ENCODE assay signal across 9 mouse cellular contexts in genomic region chr2:101600703-101601102, GRCm38 (mm10). TPM values are rescaled to one million over a fixed set of nuclear protein-coding genes. Genes with fewer than 3 reads are reported as not detected.
DNase-seq lines count a peak whose midpoint lies in the region; ATAC-seq and TF ChIP-seq lines count a peak whose summit lies in the region.
"Had no signal": no experiment of that assay in that cellular context is flagged by ENCODE, and none has a peak within 500 bp of the region (broad histone marks: within the 10 kb centered on the region; RNA-seq: fewer than 3 reads in every experiment).

No protein-coding gene starts in this region.

- no peaks in the 10 kb centered on the region for H3K27me3 ChIP-seq in lung, postnatal 0 days (replicated peaks; ENCODE audit: insufficient read depth, low read length)
- H3K27me3 ChIP-seq in hindbrain, embryonic 15.5 days, result no peaks in the 10 kb centered on the region
- H3K27me3 ChIP-seq in limb, embryonic 10.5 days (ENCODE audit: low read depth, poor library complexity, severe bottlenecking), result no peaks in the 10 kb centered on the region
- H3K27me3 ChIP-seq: heart, embryonic 15.5 days had no signal

- no peak for TF ChIP-seq EP300 in lung, postnatal 0 days (IDR thresholded peaks at IDR 0.05)

- no peaks in the 10 kb centered on the region for H3K4me1 ChIP-seq in lung, postnatal 0 days (ENCODE audit: insufficient read depth, low read depth, low read length)
- peaks cover 25% of the 10 kb centered on the region for H3K4me1 ChIP-seq in hindbrain, embryonic 15.5 days (replicated peaks)
- H3K4me1 ChIP-seq in limb, embryonic 10.5 days, result peaks cover 11% of the 10 kb centered on the region

- H3K9me3 ChIP-seq in lung, postnatal 0 days (ENCODE audit: low read length), result no peaks in the 10 kb centered on the region
- H3K9me3 ChIP-seq in hindbrain, embryonic 15.5 days, result no peaks in the 10 kb centered on the region
- H3K9me3 ChIP-seq in limb, embryonic 10.5 days (replicated peaks), result no peaks in the 10 kb centered on the region
- H3K9me3 ChIP-seq: heart, embryonic 15.5 days had no signal

- no peak overlapping the region for H3K27ac ChIP-seq in lung, postnatal 0 days (ENCODE audit: low read length)
- H3K27ac ChIP-seq in hindbrain, embryonic 15.5 days (replicated peaks), result 0 out of 2 replicates have a peak overlapping the region, but pooled peaks have one; percentile 10
- peak overlapping the region; percentile 75; the same call in 1 of the 2 replicates for H3K27ac ChIP-seq in limb, embryonic 10.5 days

- H3K36me3 ChIP-seq in lung, postnatal 0 days (ENCODE audit: insufficient read depth, low read length), result no peaks in the 10 kb centered on the region
- H3K36me3 ChIP-seq in hindbrain, embryonic 15.5 days, result no peaks in the 10 kb centered on the region
- H3K36me3 ChIP-seq in limb, embryonic 10.5 days, result no peaks in the 10 kb centered on the region
- H3K36me3 ChIP-seq: heart, embryonic 15.5 days had no signal

- no peak overlapping the region for H3K4me3 ChIP-seq in lung, postnatal 0 days (ENCODE audit: low read depth, low read length)
- H3K4me3 ChIP-seq in hindbrain, embryonic 15.5 days, result no peak overlapping the region
- no peak overlapping the region for H3K4me3 ChIP-seq in limb, embryonic 10.5 days
- H3K4me3 ChIP-seq: heart, embryonic 15.5 days had no signal

- ATAC-seq in lung, postnatal 0 days, result no peak
- ATAC-seq in hindbrain, embryonic 15.5 days (ENCODE audit: low FRiP score, low read depth), result 0 out of 2 replicates have a peak, but pooled peaks have one; percentile 67

- no peak for TF ChIP-seq CTCF in lung, postnatal 0 days (IDR thresholded peaks at IDR 0.05)

- H3K9ac ChIP-seq in lung, postnatal 0 days (replicated peaks; ENCODE audit: low read depth), result no peak overlapping the region
- no peak overlapping the region for H3K9ac ChIP-seq in hindbrain, embryonic 15.5 days
- H3K9ac ChIP-seq: heart, embryonic 15.5 days had no signal

- no peak overlapping the region for H3K4me2 ChIP-seq in lung, postnatal 0 days (replicated peaks; ENCODE audit: low read depth, low read length)
- H3K4me2 ChIP-seq in hindbrain, embryonic 15.5 days, result no peak overlapping the region
- H3K4me2 ChIP-seq: heart, embryonic 15.5 days had no signal

- WGBS in lung, postnatal 0 days, result 39% methylated on average over 8 of the region's 8 CpGs
- 23% methylated on average over 8 of the region's 8 CpGs for WGBS in hindbrain, embryonic 15.5 days
- WGBS in limb, embryonic 10.5 days, result 72% methylated on average over 8 of the region's 8 CpGs

- peak; percentile 15 for DNase-seq in lung, postnatal 36 days
- no peak for DNase-seq in lung, postnatal 0 days (ENCODE audit: low spot score)
- peak; percentile 77 for DNase-seq in cerebellum, adult 9-10 months
- peak; percentile 53 for DNase-seq in fibroblast of lung, adult 2 months (ENCODE audit: low read depth)
- DNase-seq in limb, embryonic 10.5 days (ENCODE audit: low spot score), result no peak
- peak; percentile 39 for DNase-seq in telencephalon, adult 2 months (ENCODE audit: low read depth, low spot score)
- DNase-seq in liver, result no peak

RNA-seq across cellular contexts. Expression of gene Rag2, which starts 23.8 kb away (rescaled TPM):
- polyA plus RNA-seq in lung, postnatal 0 days (2015; fragmentation: Nextera tagmentation; extraction: Ambion mirVana), result 0.04 TPM in 1 of 2 replicates, not detected in the other
- polyA plus RNA-seq in hindbrain, embryonic 15.5 days (2015; fragmentation: Nextera tagmentation; extraction: Ambion mirVana), result not detected in 2 replicates
- polyA plus RNA-seq in limb, embryonic 10.5 days (2016; fragmentation: Nextera tagmentation; extraction: Ambion mirVana), result not detected in 2 replicates

RNA-seq across cellular contexts. Expression of gene Rag1, which starts 48.6 kb away (rescaled TPM):
- polyA plus RNA-seq in lung, postnatal 0 days (2015; fragmentation: Nextera tagmentation; extraction: Ambion mirVana), result 0.05 and 0.06 TPM in 2 replicates
- polyA plus RNA-seq in hindbrain, embryonic 15.5 days (2015; fragmentation: Nextera tagmentation; extraction: Ambion mirVana), result 0.12 TPM in 2 replicates
- polyA plus RNA-seq in limb, embryonic 10.5 days (2016; fragmentation: Nextera tagmentation; extraction: Ambion mirVana), result 0.08 and 0.58 TPM in 2 replicates

RNA-seq across cellular contexts. Expression of gene B230118H07Rik, which starts 48.6 kb away (rescaled TPM):
- 31.3 and 34.6 TPM in 2 replicates for polyA plus RNA-seq in lung, postnatal 0 days (2015; fragmentation: Nextera tagmentation; extraction: Ambion mirVana)
- 46.4 and 49.5 TPM in 2 replicates for polyA plus RNA-seq in hindbrain, embryonic 15.5 days (2015; fragmentation: Nextera tagmentation; extraction: Ambion mirVana)
- 46.8 and 54.4 TPM in 2 replicates for polyA plus RNA-seq in limb, embryonic 10.5 days (2016; fragmentation: Nextera tagmentation; extraction: Ambion mirVana)

Comparison
In these comparisons a context has a peak if more than half of its experiments do, and no peak if none do; other contexts are left out.
1. DNase-seq: peak in lung, postnatal 36 days (single experiment), cerebellum, adult 9-10 months (single experiment), fibroblast of lung, adult 2 months (single experiment) and telencephalon, adult 2 months (single experiment); none in lung, postnatal 0 days (single experiment), limb, embryonic 10.5 days (single experiment) and liver (single experiment).